Mouse (Mus musculus) bone marrow macrophage, adult 2 months (primary cell): ENCODE data around the gene Otub1.

Experiments
- CTCF ChIP-seq: IDR thresholded peaks from 2 replicates; pipeline ENCODE4 v1.5.1; 2012; ENCODE audit warnings: low read depth, mild to moderate bottlenecking, low read length, moderate library complexity
- POLR2A ChIP-seq: IDR thresholded peaks from 2 replicates; pipeline ENCODE4 v1.6.1; 2012; ENCODE audit warnings: mild to moderate bottlenecking, low read depth, low read length, borderline replicate concordance

- TF ChIP-seq CTCF (no peak), POLR2A (no peak)
These were observed 8.7 kb downstream of the Otub1 start for GRCm38 (mm10) chr19:7197445-7197844.
